Mouse (Mus musculus) E14TG2a.4 (cell line): ENCODE measurements around the gene Sntg2.

ENCODE experiments used
- H3K27me3 ChIP-seq: 2 replicates; pipeline ENCODE4 v1.6.1; 2014; ENCODE audit warnings: low read length, control low read depth; ENCODE audit not compliant: insufficient read depth
- H3K36me3 ChIP-seq: 2 replicates; pipeline ENCODE4 v1.6.1; 2014; ENCODE audit warnings: low read length, control low read depth; ENCODE audit not compliant: insufficient read depth
- H3K4me1 ChIP-seq: replicated peaks from 2 replicates; pipeline ENCODE4 v1.6.1; 2014; ENCODE audit warnings: low read depth, low read length, control low read depth
- H3K4me3 ChIP-seq: replicated peaks from 2 replicates; pipeline ENCODE4 v1.5.1; 2014; ENCODE audit warnings: mild to moderate bottlenecking, low read length
- H3K9me3 ChIP-seq: 2 replicates; pipeline ENCODE4 v1.6.1; 2014; ENCODE audit warnings: low read length, control low read depth
- CTCF ChIP-seq: conservative IDR thresholded peaks from 2 replicates; pipeline ENCODE4 v1.5.1; 2014; ENCODE audit warnings: low read length
- NANOG ChIP-seq: IDR thresholded peaks from 2 replicates; pipeline ENCODE4 v1.6.1; 2014; ENCODE audit warnings: borderline replicate concordance, low read length, mixed read lengths
- POU5F1 ChIP-seq: IDR thresholded peaks from 2 replicates; pipeline ENCODE4 v1.6.1; 2014; ENCODE audit warnings: low read length, borderline replicate concordance

Gene Sntg2

DNA sequence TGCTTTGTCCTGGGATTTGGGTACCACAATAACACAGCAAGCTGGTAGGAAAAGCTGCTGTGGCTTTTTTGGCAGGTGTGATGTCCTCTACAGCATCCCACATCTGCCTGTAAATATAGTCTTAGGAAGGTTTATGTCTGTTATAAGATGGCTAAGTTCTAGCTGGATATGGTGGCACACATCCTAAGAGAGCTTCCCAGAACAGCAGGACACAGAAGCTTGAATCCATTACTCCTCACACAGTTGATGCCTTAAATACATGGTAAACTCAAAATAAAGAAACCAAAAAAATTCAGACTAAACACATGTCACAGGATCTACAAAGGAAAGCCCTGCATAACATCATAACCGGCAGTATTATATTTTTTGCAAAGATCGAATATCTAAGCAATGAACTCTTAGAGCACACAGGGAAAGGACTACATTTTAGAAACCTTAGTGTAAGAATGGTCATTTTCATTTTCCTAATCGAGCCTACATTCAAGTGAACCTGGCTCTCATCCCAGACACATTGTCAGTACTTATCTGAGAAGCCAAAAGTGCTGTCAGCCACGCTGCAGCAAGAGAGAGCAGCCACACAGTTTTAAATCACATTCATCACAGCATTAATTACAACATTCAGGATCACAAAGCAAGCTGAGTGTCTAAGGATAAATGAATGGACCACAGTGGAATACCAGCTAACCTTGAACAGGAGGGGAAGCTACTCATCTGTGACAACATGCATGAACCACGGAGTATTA, 64.8 kb downstream of the Sntg2 start:
- Histone ChIP-seq H3K4me3 (no peak overlapping the region), H3K9me3 (peaks cover 10% of the 10 kb centered on the region), H3K36me3 (no peaks in the 10 kb centered on the region), H3K4me1 (no peaks in the 10 kb centered on the region), H3K27me3 (no peaks in the 10 kb centered on the region)
- no peak for TF ChIP-seq POU5F1
- no peak for TF ChIP-seq CTCF
- TF ChIP-seq NANOG, result no peak

- H3K4me3 ChIP-seq, result no peak overlapping the region
- TF ChIP-seq POU5F1 (no peak), CTCF (no peak)
Observed at GRCm38 (mm10) chr12:30292724-30293560, 80.2 kb downstream of the Sntg2 start.

GRCm38 (mm10) chr12:30286888-30287573, 86.1 kb downstream of the Sntg2 start:
- Histone ChIP-seq H3K4me3 (no peak overlapping the region), H3K4me1 (no peaks in the 10 kb centered on the region), H3K27me3 (no peaks in the 10 kb centered on the region), H3K9me3 (no peaks in the 10 kb centered on the region), H3K36me3 (no peaks in the 10 kb centered on the region)
- TF ChIP-seq CTCF, result no peak
- TF ChIP-seq NANOG, result no peak
- TF ChIP-seq POU5F1, result no peak

More at GRCm38 (mm10) chr12:30292724-30293560, 80.2 kb downstream of the Sntg2 start:
- no peaks in the 10 kb centered on the region for H3K4me1 ChIP-seq
- no peaks in the 10 kb centered on the region for H3K36me3 ChIP-seq
- H3K27me3 ChIP-seq, result no peaks in the 10 kb centered on the region
- no peaks in the 10 kb centered on the region for H3K9me3 ChIP-seq

GRCm38 (mm10) chr12:30283741-30284140, 89.4 kb downstream of the Sntg2 start:
- no peaks in the 10 kb centered on the region for H3K36me3 ChIP-seq
- TF ChIP-seq NANOG, result no peak
- no peak for TF ChIP-seq CTCF
- no peak for TF ChIP-seq POU5F1
- H3K4me1 ChIP-seq, result no peaks in the 10 kb centered on the region
- H3K9me3 ChIP-seq, result no peaks in the 10 kb centered on the region
- H3K27me3 ChIP-seq, result no peaks in the 10 kb centered on the region
- H3K4me3 ChIP-seq, result no peak overlapping the region

DNA sequence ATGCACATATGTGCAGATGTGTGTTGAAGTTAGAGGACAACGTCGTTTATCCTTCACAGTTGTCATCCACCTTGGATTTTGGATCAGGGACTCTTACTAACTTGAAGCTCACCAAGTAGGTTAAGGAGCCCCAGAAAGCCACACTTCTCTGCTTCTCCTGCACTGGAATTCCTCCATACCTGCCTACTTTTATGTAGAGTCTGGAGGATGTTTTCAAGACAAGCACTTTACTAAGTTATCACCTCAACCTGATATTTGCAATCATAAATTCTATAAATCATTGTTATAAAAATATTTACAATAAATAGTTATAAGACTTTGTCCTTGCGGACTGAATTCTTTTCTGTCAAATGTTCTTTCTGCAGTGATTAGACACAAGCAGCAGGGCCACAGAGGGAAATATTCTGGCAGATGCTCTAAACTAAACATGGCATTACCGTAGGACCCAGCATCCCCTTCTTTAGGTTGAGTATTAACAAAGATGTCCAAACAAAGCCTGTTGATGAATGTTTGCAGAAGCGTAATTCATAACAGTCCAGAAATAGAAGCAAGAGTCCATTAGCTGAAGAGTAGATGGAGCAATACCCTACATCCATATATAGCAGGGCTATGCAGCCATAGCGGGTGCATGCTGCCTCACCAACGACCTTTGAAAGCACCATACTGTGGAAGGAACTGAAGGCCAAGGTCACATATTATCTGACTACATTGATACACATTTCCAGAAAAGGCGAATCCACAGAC, 100.8 kb downstream of the Sntg2 start:
- Histone ChIP-seq H3K4me1 (no peaks in the 10 kb centered on the region), H3K9me3 (no peaks in the 10 kb centered on the region), H3K4me3 (no peak overlapping the region), H3K27me3 (no peaks in the 10 kb centered on the region), H3K36me3 (no peaks in the 10 kb centered on the region)
- TF ChIP-seq NANOG (no peak), CTCF (no peak), POU5F1 (no peak)

- Histone ChIP-seq H3K4me1 (no peaks in the 10 kb centered on the region), H3K27me3 (no peaks in the 10 kb centered on the region), H3K4me3 (no peak overlapping the region), H3K9me3 (no peaks in the 10 kb centered on the region), H3K36me3 (no peaks in the 10 kb centered on the region)
- TF ChIP-seq NANOG (no peak), CTCF (no peak), POU5F1 (no peak)
Observed at GRCm38 (mm10) chr12:30264206-30264605, 109.0 kb downstream of the Sntg2 start.

DNA sequence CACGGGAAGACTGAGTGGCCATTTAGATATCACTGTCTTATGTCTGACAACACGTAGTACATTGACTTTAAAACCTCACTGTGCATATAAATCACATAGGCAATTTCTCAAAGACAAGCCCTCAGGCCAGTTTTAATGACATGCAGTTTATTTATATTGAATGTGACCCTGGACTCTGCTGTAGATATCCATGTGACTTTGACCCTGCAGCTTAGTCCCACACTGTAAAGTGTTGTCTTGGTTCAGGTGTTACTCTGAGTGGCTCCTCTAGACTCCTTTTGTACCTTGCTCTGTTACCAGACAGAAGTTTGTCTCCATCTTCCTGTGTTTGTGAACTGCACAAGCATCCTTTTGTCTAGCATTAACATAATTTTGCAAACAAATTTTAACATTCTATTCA, 112.0 kb downstream of the Sntg2 start:
- H3K4me3 ChIP-seq, result no peak overlapping the region
- H3K36me3 ChIP-seq, result no peaks in the 10 kb centered on the region
- TF ChIP-seq POU5F1 (no peak), NANOG (no peak), CTCF (no peak)
- no peaks in the 10 kb centered on the region for H3K9me3 ChIP-seq
- no peaks in the 10 kb centered on the region for H3K27me3 ChIP-seq
- H3K4me1 ChIP-seq, result no peaks in the 10 kb centered on the region

- no peak for TF ChIP-seq CTCF
- TF ChIP-seq POU5F1, result no peak
- TF ChIP-seq NANOG, result no peak
- no peaks in the 10 kb centered on the region for H3K4me1 ChIP-seq
- no peaks in the 10 kb centered on the region for H3K9me3 ChIP-seq
- H3K36me3 ChIP-seq, result no peaks in the 10 kb centered on the region
- no peak overlapping the region for H3K4me3 ChIP-seq
- H3K27me3 ChIP-seq, result no peaks in the 10 kb centered on the region
Observed at GRCm38 (mm10) chr12:30258641-30259040, 114.5 kb downstream of the Sntg2 start.
